Mouse (Mus musculus): Measurements from ENCODE around the gene A730009L09Rik. TPM values are rescaled to one million over a fixed set of nuclear protein-coding genes. Genes with fewer than 3 reads are reported as not detected.

Gene A730009L09Rik
- total RNA-seq (2021) = under 1 TPM; 0.34 to 0.56 TPM

DNA sequence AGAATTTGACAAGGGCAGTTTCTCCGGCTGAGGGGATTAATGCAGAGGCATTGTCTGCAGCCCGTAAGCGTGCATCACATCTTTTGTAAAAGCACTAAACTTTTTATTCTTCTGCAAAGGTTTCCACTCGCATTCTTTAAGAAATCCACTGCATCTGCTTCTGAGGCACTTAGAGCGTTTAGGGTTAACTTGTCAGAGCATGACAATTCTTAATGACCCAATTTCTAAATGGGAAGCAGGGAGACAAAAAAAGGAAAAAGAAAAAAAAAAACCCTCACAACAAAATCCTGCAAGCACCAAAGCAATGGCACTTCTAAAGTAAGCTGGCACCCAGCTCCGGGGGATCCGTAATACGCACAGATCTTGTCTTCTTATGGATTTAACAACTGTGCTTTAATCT is at the start of gene A730009L09Rik:
Gene A730009L09Rik, plus strand, starts transcription at position 301 of the 400 bp plus-strand sequence.
- no peak for DNase-seq (ENCODE audit: extremely low spot score in 1 of 2, low spot score in 1 of 2)

DNA sequence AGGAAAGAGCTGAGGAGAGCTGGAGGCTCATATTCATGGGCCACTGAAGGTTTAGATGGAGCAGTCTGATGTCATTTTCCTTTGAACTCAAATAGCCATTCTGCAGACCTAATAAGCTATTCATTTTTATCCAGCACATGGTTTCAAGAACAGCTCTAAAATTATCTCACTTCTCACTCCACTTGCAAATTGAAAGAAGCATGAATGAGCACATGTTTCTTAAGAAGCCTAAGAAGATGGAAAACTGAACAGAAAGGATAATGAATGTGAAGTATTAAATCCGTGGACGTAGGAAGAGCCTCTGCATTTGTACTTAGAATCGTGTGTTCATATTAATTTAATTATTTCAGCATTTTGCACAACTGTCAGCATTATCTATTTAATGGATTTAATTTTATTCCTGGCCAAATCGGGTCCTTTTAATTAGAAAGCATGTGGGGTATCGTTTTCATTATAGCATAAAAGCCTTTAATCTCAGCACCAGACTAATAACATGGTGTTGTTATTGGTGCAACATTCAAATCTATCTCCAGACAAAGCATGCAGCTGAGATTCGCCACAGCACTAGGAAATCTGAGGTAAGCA is 49.2 kb upstream of the A730009L09Rik start:
- no peak for DNase-seq (ENCODE audit: extremely low spot score in 1 of 2, low spot score in 1 of 2)

DNA sequence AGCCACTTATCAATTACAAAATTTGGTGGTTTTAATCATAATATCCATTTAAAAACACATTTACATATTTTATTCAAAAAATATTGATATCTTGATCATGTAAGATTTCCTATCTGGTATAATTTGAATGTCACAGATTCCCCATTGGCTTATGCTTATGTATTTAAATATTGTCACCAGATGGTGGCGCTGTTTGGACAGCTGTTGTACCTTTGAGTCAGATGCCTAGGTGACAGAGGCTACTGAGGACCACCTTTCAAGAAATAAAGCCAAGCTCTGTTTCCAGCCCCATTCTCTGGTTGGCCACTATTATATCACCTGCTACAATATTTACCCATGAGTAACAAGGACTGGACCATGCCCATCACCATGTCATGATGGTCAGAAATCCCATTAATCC is 46.0 kb upstream of the A730009L09Rik start:
- no peak for DNase-seq (ENCODE audit: extremely low spot score in 1 of 2, low spot score in 1 of 2)

DNA sequence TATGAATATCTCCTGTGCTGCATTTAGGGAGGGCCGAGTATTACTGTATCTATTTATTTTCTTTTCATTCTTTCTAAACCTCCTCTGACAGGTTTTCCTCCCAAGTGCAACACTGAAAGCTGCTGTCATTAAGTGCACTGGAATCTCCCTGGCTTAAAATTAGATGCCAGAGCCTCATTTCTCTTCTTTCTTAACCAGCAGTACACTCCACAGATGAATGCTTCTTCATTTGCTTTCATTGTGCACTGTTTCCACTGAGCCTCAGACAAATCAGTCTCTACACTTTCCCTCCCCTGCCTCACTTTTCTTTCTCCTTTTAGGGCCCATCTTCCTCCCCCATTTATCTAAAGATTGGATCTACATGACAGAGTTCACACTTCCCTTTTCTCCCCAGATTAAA is 44.9 kb upstream of the A730009L09Rik start:
- no peak for DNase-seq (ENCODE audit: extremely low spot score in 1 of 2, low spot score in 1 of 2)

DNA sequence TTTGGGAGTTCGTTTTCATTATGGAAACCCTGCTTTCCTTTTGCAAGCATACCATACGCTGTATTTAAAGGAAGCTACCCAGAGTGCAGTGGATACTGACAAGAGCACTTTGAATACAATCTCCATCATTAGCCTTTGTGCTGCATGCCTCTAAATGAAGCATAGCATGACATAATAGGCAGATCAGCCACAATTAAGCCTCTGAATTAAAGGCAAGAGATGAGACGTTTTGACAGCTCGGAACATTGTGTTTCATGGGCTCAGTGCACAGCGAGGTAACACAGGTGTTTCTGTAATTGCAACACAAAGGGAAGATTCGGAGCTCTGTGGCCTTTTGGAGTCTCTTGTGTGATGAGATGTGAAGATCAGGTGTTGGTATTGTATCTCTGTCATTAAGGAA is 41.5 kb upstream of the A730009L09Rik start:
- no peak for DNase-seq (ENCODE audit: extremely low spot score in 1 of 2, low spot score in 1 of 2)

DNA sequence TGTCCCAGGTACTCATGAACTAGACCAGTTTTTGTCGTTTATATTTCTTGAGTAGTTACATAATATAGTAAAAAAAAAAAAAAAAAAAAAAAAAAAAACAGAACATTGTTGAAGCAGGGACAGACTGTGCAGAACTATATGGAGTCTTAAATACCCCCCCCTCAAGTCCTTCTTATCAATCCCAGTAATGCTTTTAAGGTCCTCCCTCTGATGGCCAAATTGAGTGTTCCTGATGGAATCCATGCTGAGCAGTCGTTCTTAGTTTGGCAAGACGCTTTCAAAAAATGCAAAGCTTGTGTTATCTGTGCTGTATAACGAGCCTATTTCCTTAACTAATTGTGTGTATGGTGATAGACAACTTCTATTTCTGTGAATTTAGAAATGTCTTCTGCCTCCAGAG is 40.2 kb upstream of the A730009L09Rik start:
- DNase-seq (ENCODE audit: extremely low spot score in 1 of 2, low spot score in 1 of 2) = no peak

DNA sequence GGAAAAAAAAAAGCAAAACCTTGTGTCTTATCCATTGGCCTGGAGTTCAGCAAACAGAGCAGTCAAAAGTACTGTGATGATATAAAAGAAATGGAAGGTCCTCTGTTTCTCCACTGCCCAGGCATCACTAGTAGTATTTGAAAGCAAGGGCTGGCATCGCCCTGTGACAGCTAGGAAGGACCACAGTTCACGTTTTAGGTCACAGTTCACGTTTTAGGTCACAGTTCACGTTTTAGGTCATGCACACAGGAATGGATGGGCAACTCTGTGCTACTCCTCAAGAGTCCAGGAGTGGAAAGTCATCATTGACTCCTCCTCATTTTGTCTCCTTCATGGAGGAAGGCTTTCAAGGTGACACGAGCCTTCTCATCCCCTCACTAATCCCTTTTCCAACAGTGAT is 38.0 kb upstream of the A730009L09Rik start:
- no peak for DNase-seq (ENCODE audit: extremely low spot score in 1 of 2, low spot score in 1 of 2)

DNA sequence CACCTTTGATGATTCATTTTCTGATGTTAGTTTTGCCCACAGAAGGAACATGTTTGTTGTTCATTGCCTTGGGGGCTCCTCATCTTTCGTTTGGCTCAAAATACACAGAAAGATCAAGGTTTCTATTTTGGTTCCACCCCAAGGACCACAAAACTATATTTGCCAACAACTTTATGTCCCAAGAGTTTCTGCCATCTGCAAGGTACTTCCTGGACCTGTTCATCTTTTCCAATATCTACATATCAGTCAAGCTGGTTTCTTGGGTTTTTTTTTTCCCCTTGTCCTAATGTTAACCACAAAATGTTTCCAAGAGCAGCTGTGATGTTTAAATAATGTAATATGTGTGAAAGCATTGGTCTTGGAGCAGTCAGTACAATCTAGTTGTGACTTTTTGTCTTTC is 37.4 kb upstream of the A730009L09Rik start:
- no peak for DNase-seq (ENCODE audit: extremely low spot score in 1 of 2, low spot score in 1 of 2)

DNA sequence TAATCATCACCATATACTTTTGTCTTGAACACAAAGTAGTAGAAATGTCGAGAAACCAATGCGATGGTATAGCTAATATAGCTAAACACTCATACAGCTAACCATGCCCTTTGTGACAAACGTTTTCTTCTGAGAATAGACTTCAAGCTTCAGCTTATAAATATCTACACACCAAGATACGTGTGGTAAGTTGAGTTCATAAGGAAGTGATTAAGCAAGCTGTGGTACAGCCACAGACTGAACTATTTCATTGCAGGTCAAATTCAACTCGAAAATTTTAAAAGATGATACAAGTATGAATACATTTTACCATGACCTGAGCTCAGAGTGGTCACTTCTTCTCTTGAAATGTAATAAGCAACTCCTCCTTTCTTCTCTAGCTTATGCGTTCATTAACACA is 37.0 kb upstream of the A730009L09Rik start:
- no peak for DNase-seq (ENCODE audit: extremely low spot score in 1 of 2, low spot score in 1 of 2)

DNA sequence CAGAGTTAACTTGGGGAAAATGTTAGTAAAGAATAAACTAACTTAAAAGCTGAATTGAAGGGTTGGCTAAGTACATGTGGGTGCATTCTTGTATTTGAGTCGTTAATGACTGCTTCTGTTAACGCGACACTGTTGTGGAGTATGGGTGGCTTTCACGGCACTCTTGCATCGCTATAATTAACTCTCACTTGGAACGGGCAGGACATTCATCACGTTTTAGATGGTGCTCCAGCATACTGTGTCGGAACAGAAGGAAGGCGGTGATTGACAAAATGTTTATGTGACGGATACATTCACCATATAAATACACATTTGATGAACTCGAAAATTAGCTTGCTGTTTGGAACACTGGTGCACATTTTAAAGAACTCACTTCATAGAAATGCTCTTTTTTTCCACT is 29.0 kb upstream of the A730009L09Rik start:
- DNase-seq (ENCODE audit: extremely low spot score in 1 of 2, low spot score in 1 of 2) = no peak

DNA sequence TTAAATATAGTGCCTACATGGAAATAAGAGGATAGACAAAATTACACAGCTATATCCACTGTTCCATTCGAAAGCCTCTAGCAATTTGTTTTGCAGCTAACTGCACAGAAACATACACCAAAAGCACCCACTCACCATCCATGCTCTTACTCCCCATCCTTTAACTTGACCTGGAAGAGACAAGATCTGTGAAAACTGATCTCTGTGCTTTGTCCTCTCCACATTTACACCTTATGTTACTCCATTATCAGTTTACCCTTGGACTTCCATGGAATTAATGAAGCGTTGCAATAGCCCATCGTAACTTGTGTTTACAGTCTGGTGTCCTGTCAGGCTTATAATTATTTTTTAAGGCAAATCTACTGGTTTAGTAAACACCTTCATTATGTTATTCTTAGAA is 20.1 kb upstream of the A730009L09Rik start:
- no peak for DNase-seq (ENCODE audit: extremely low spot score in 1 of 2, low spot score in 1 of 2)

DNA sequence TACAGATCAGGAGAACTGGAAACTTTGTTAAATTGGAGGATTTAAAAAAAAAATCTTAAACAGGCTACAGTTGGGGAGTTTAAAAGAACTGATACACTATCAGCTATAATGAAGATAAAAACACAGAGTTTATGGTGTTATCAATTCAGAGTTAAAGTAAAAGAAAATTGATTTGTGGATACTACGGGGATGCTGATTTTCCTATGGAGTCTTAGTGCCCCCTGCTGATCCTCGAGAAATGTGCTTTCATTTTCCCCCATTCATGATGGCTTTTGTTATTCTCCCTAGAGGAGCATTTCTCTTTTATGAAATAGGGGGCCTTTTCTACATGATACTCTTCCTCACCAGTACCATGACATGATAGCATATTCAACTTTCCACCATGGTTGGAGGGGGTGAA is 19.5 kb upstream of the A730009L09Rik start:
- peak in 1 of 2 experiments; percentile 57 for DNase-seq (ENCODE audit: extremely low spot score in 1 of 2, low spot score in 1 of 2)

DNA sequence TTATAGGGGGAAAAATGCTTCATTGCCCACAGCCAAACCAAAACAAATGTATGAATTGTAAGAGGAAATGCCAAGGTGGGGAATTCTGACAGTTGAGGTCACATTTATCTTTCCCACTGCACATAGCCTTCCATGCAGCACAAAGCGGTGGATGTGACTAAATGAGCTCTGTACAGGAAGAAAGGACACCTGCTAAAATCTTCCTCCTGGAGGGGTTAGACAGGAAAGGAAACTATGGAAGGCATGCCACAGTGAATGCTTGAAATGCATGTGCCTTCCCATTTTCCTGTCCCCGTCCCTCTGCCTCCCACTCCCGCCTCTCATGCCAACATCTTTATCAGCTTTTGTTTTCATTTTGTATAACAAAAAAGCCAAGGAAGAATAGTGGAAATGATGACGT is 7.2 kb upstream of the A730009L09Rik start:
- no peak for DNase-seq (ENCODE audit: extremely low spot score in 1 of 2, low spot score in 1 of 2)

DNA sequence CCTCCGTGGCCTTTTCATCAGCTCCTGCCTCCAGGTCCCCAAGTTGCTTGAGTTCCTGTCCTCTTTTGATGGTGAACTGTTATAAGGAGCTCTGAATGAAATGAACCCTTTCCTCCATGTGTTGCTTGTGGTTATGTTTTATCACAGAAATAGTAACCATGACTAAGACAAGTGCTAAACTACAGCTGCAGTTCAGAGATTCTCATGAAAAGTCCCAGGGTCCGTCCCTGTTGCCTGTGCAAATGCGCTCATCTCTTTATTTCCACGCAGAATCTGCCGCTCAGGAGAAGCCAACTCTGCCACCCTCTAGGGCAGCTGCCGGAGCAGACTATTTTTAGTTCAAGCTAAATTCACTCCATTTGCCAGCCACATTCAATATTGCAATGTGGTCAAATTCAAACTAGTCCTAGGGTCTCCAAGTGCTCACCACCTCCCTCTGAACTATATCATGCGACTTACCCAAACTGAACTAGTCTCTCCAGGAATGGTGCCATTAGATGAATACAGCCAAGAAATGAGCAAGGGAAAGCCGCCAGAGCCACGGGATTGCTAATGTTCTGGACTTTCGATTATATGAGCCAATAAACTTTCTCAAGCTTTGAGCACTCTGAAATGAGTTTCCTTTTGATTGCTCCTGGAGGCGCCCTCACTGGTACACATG is 7.2 kb downstream of the A730009L09Rik start:
- no peak for DNase-seq (ENCODE audit: extremely low spot score in 1 of 2, low spot score in 1 of 2)

DNA sequence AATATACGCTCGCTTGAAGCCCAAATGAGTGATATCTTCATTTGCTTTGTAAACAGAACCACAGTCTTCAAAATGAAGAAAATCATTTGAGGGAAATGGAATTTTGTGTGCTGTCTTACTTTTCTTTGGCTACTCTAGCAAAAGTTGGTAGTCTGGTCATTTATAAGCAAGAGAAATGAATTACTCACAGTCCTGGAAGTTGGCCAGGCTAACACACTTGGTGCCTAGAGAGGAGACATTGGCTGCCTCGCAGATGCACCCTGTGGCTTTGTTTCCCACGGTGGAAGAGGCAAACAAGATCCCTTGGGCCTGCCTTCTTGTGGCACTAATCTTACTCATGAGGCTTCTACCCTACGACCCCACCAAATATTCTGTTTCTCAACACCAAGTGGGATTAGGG is 8.1 kb downstream of the A730009L09Rik start:
- DNase-seq (ENCODE audit: extremely low spot score in 1 of 2, low spot score in 1 of 2) = no peak

DNA sequence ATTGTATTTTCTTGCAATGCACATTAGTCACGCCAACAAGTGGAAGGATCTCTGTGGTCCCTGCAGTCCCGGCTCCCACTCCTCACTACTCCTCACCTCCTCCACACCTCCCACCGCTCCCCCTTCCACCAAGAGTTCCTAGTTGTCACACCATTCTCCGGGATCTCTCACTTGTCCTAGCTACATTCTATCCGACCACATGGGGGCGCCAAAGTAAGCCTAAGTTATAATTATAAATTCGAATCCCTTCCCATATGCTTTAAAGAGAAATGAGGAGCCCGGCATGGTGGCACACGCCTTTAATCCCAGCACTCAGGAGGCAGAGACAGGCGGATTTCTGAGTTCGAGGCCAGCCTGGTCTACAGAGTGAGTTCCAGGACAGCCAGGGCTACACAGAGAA is 12.5 kb downstream of the A730009L09Rik start:
- DNase-seq (ENCODE audit: extremely low spot score in 1 of 2, low spot score in 1 of 2) = peak in 1 of 2 experiments; percentile 78

DNA sequence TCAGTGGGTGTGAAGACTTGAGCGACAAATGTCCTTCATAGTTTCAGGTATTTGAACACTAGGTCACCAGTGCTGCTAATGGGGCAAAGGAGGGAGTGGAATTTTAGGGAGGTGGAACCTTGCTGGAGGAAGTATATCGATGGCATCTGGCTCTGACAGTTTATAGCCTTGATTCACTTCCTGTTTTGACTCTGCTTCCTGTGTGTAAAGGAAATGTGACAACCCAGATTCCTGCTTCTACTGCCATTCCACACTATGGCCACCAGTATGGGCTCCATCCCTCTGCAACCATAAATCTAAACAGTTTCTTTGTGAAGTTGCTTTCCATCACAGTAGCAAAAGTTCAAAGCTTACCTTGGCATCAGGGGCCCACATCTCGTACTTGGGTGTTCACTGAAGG is 17.9 kb downstream of the A730009L09Rik start:
- DNase-seq (ENCODE audit: extremely low spot score in 1 of 2, low spot score in 1 of 2) = no peak

DNA sequence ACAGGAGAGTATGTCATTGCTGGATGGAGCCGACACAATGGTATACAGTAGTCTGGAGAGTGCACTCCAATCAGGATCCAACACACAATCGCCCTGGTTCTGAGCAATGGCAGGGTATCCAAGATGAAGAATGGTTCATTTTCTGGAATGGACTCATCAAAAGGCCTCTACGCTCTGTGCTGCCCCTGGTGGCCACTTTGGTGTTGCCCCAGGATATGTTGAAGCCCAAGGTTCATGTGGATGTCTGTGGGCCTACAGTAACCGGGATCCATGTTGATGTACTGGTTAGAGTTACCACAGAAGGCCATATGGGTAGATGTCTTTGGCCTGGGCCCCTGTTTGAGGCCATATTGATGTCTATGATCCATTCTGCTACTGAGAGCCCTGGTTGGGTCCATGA is 31.1 kb downstream of the A730009L09Rik start:
- no peak for DNase-seq (ENCODE audit: extremely low spot score in 1 of 2, low spot score in 1 of 2)

DNA sequence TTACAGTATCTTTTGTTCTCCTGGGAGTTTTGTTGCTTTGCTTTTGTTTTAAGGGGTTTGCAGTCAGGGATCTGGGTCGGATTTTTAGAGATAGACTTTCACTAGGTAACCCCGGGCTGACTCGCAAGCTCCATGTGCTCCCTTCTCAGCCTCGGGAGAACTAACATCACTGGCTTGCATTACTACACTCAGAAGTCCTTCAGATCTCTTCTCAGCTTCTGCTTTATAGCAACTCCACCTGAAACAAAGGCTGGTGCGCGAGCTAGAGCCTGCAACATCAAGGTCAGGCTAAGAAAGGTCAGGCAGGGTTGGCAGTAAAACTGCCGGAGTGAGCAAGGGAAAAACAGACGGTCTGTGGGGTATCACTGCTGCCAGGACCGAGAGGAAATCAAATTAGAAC is 34.2 kb downstream of the A730009L09Rik start:
- DNase-seq (ENCODE audit: extremely low spot score in 1 of 2, low spot score in 1 of 2) = no peak

DNA sequence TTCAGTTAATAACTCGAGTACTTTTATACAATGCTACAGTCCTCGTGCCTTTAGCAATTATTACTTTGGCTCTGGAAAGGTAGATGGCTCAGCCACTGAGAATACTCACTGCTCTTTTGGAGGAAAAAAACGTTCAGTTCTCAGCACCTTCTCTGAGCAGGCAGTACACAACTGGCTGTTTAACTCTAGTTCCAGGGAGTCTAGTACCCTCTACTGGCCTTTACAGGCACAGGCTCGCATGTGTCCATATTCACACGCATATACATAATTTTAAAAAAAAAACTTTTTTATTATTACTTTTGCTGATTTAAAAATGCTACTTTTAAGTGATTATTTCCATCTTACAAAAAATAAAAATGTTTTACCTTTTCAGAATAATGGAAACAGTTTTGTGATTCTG is 35.5 kb downstream of the A730009L09Rik start:
- DNase-seq (ENCODE audit: extremely low spot score in 1 of 2, low spot score in 1 of 2) = no peak

DNA sequence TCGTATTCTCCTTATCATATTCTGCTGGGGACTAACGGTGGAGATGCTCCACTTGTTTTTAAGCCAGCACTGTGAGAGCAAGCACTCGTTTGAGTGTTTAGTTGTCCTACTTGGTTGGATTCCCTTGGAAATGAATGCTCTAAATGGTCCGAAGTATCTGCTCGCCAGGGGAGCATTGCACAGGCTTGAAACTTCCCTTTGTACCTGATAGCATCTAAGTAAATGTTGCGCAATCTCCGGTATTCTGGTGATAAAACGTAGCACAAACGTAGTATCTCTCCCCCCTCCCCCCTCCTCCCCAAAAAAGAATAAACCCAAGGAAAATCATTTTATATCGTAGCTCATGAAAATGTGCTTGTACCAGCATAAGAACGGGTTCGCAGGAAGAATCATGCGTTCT is 39.1 kb downstream of the A730009L09Rik start:
- DNase-seq (ENCODE audit: extremely low spot score in 1 of 2, low spot score in 1 of 2) = no peak

DNA sequence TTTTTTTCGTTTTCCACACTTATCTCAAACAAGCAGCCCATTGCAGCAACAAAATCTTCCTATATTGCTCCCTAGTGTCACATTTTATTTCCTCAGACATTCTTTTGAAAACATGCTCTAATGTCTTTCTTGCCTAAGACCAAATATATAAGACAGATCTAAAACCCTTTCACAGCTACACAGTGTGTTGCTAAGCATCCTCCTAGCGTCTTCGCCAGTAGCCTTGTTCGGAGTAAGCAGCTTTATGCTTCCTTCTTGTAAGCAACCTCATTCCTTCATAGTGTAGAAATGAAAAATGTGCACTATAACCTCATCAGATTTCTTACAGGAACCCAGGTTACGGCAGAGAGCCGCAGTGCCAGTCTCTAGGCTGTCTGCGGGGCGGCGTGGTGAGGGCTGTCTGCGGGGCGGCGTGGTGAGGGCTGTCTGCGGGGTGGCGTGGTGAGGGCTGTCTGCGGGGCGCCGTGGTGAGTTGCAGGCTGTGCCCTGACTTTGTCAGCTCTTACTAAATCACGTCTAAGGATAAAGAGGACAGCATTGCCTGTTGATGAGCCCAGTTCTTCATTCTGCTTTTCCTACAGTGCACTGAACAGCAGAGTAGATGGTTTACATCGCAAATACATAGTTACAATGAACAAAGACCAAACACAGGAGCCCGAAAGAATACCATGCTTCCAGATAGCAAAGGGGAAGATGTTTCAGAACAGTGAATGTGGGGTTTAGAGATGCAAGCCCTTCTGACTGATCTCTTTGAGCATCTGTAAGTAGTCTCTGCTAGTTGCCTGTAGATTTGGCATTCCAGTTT is 43.4 kb downstream of the A730009L09Rik start:
- DNase-seq (ENCODE audit: extremely low spot score in 1 of 2, low spot score in 1 of 2) = no peak
